9 mouse cellular contexts compared by ENCODE assay signal in the genomic region with DNA sequence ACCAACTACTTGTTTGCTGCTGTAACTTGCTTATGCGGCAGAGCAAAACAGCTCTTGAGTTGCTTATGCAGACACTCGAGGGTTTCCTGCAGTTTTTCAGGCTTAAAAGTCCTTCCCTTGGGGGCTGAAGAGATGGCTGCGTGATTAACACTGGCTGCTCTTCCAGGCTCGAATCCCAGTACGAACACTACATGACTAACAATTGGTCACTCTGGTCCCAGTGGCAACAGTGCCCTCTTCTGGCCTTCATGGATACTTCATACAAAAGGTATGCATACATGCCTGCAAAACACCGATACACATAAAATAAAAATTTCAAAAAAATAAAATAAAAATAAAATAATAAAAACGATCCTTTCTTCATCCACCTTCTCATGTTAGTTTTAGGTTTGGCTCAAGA. TPM values are rescaled to one million over a fixed set of nuclear protein-coding genes. Genes with fewer than 3 reads are reported as not detected.
DNase-seq lines count a peak whose midpoint lies in the region; ATAC-seq and TF ChIP-seq lines count a peak whose summit lies in the region.
"Had no signal": no experiment of that assay in that cellular context is flagged by ENCODE, and none has a peak within 500 bp of the region (broad histone marks: within the 10 kb centered on the region; RNA-seq: fewer than 3 reads in every experiment).

No protein-coding gene starts in this region.

- ATAC-seq in cerebellum, adult (ENCODE audit: insufficient number of reproducible peaks, low FRiP score, low TSS enrichment), result no peak
- no peak for ATAC-seq in midbrain, embryonic 14.5 days (ENCODE audit: low FRiP score, low TSS enrichment)
- no peak for ATAC-seq in midbrain, embryonic 11.5 days (ENCODE audit: low FRiP score)
- ATAC-seq in lung, embryonic 14.5 days (ENCODE audit: insufficient read depth), result no peak
- ATAC-seq in forebrain, embryonic 16.5 days, result no peak
- ATAC-seq in megakaryocyte, adult 5-6 weeks (ENCODE audit: poor library complexity, severe bottlenecking), result no peak

- peaks cover 7% of the 10 kb centered on the region for H3K4me1 ChIP-seq in midbrain, embryonic 14.5 days (ENCODE audit: control insufficient read depth, insufficient read depth, low read length)
- H3K4me1 ChIP-seq in midbrain, embryonic 11.5 days (ENCODE audit: control insufficient read depth, insufficient read depth, low read length), result peaks cover 4% of the 10 kb centered on the region
- peaks cover 8% of the 10 kb centered on the region; the same call in 1 of the 2 replicates for H3K4me1 ChIP-seq in lung, embryonic 14.5 days (ENCODE audit: insufficient read depth)
- peaks cover 13% of the 10 kb centered on the region for H3K4me1 ChIP-seq in forebrain, embryonic 16.5 days (replicated peaks; ENCODE audit: control insufficient read depth, insufficient read depth, low read length)

- H3K4me2 ChIP-seq in midbrain, embryonic 14.5 days (ENCODE audit: low read length), result no peak overlapping the region
- no peak overlapping the region for H3K4me2 ChIP-seq in midbrain, embryonic 11.5 days
- no peak overlapping the region for H3K4me2 ChIP-seq in lung, embryonic 14.5 days
- no peak overlapping the region for H3K4me2 ChIP-seq in forebrain, embryonic 16.5 days (ENCODE audit: low read length)

- WGBS in midbrain, embryonic 14.5 days, result 32% methylated on average over 7 of the region's 7 CpGs
- WGBS in midbrain, embryonic 11.5 days, result 36% methylated on average over 7 of the region's 7 CpGs
- WGBS in lung, embryonic 14.5 days, result 38% methylated on average over 7 of the region's 7 CpGs
- WGBS in forebrain, embryonic 16.5 days, result 33% methylated on average over 7 of the region's 7 CpGs

- no peak overlapping the region for H3K9ac ChIP-seq in midbrain, embryonic 14.5 days (replicated peaks; ENCODE audit: low read length)
- no peak overlapping the region for H3K9ac ChIP-seq in midbrain, embryonic 11.5 days (ENCODE audit: low read length)
- no peak overlapping the region for H3K9ac ChIP-seq in lung, embryonic 14.5 days
- H3K9ac ChIP-seq in forebrain, embryonic 16.5 days (replicated peaks; ENCODE audit: low read depth, low read length), result no peak overlapping the region

- H3K9me3 ChIP-seq in midbrain, embryonic 14.5 days (ENCODE audit: control insufficient read depth, low read length), result no peaks in the 10 kb centered on the region
- no peaks in the 10 kb centered on the region for H3K9me3 ChIP-seq in midbrain, embryonic 11.5 days (ENCODE audit: control insufficient read depth, low read length)
- no peaks in the 10 kb centered on the region for H3K9me3 ChIP-seq in lung, embryonic 14.5 days (ENCODE audit: low read depth, low read length)
- no peaks in the 10 kb centered on the region for H3K9me3 ChIP-seq in forebrain, embryonic 16.5 days (ENCODE audit: control insufficient read depth, low read length)

- H3K27me3 ChIP-seq in midbrain, embryonic 14.5 days (ENCODE audit: control insufficient read depth, insufficient read depth, low read length), result no peaks in the 10 kb centered on the region
- H3K27me3 ChIP-seq in midbrain, embryonic 11.5 days (ENCODE audit: control insufficient read depth, insufficient read depth, low read length), result no peaks in the 10 kb centered on the region
- no peaks in the 10 kb centered on the region for H3K27me3 ChIP-seq in lung, embryonic 14.5 days (ENCODE audit: insufficient read depth, low read length)
- H3K27me3 ChIP-seq in forebrain, embryonic 16.5 days (replicated peaks; ENCODE audit: control insufficient read depth, insufficient read depth, low read length), result 0 out of 2 replicates have a peak, but pooled peaks cover 2% of the 10 kb centered on the region

- no peak overlapping the region for H3K27ac ChIP-seq in midbrain, embryonic 14.5 days (replicated peaks; ENCODE audit: low read depth, low read length)
- no peak overlapping the region for H3K27ac ChIP-seq in midbrain, embryonic 11.5 days (ENCODE audit: low read depth, low read length)
- H3K27ac ChIP-seq in lung, embryonic 14.5 days (ENCODE audit: low read depth), result no peak overlapping the region
- H3K27ac ChIP-seq in forebrain, embryonic 16.5 days (ENCODE audit: low read length), result no peak overlapping the region

- H3K4me3 ChIP-seq in midbrain, embryonic 14.5 days (replicated peaks; ENCODE audit: low read depth, low read length), result no peak overlapping the region
- H3K4me3 ChIP-seq in midbrain, embryonic 11.5 days (ENCODE audit: low read depth, low read length), result no peak overlapping the region
- no peak overlapping the region for H3K4me3 ChIP-seq in lung, embryonic 14.5 days (ENCODE audit: low read depth, low read length)
- no peak overlapping the region for H3K4me3 ChIP-seq in forebrain, embryonic 16.5 days (replicated peaks; ENCODE audit: low read length)

- no peaks in the 10 kb centered on the region for H3K36me3 ChIP-seq in midbrain, embryonic 14.5 days (ENCODE audit: control insufficient read depth, insufficient read depth, low read length)
- no peaks in the 10 kb centered on the region for H3K36me3 ChIP-seq in midbrain, embryonic 11.5 days (ENCODE audit: control insufficient read depth, insufficient read depth, low read length)
- no peaks in the 10 kb centered on the region; the same call in 1 of the 2 replicates for H3K36me3 ChIP-seq in lung, embryonic 14.5 days (ENCODE audit: insufficient read depth)
- H3K36me3 ChIP-seq in forebrain, embryonic 16.5 days (ENCODE audit: control insufficient read depth, insufficient read depth), result no peaks in the 10 kb centered on the region

- TF ChIP-seq CTCF in lung, embryonic 14.5 days (IDR thresholded peaks at IDR 0.05; ENCODE audit: low read depth), result peak; percentile 55

- DNase-seq in cerebellum, adult 9-10 months, result peak; percentile 71
- DNase-seq in midbrain, embryonic 14.5 days, result peak; percentile 73
- no peak for DNase-seq in midbrain, embryonic 11.5 days (ENCODE audit: low spot score, missing footprints)
- peak; percentile 63 for DNase-seq in c-Kit-positive CD71-negative TER-119-negative erythroid progenitor cells, embryonic 14.5 days (ENCODE audit: low read depth)
- DNase-seq in lung, embryonic 14.5 days, result peak; percentile 61

RNA-seq across cellular contexts. Expression of a gene that starts 3.7 kb away (rescaled TPM):
- 71.2 and 78.7 TPM in 2 replicates for polyA plus RNA-seq in midbrain, embryonic 14.5 days (2014; fragmentation: Nextera tagmentation; extraction: Ambion mirVana)
- 87.2 and 88.1 TPM in 2 replicates for polyA plus RNA-seq in midbrain, embryonic 11.5 days (2014; fragmentation: Nextera tagmentation; extraction: Ambion mirVana)
- polyA plus RNA-seq in lung, embryonic 14.5 days (2014; fragmentation: Nextera tagmentation; extraction: Ambion mirVana), result 70.9 and 76.4 TPM in 2 replicates
- 50.6 and 54.6 TPM in 2 replicates for polyA plus RNA-seq in forebrain, embryonic 16.5 days (2015; fragmentation: Nextera tagmentation; extraction: Ambion mirVana)
- total RNA-seq in megakaryocyte, adult 5-6 weeks (2015), result 14.8 TPM in 2 replicates
- 36.8 and 40.8 TPM in 2 replicates for total RNA-seq in megakaryocyte, adult 5-6 weeks (2017)

RNA-seq across cellular contexts. Expression of a gene that starts 9.5 kb away (rescaled TPM):
- 40.5 and 41.3 TPM in 2 replicates for polyA plus RNA-seq in midbrain, embryonic 14.5 days (2014; fragmentation: Nextera tagmentation; extraction: Ambion mirVana)
- 2.4 and 2.6 TPM in 2 replicates for polyA plus RNA-seq in midbrain, embryonic 11.5 days (2014; fragmentation: Nextera tagmentation; extraction: Ambion mirVana)
- 0.78 and 0.84 TPM in 2 replicates for polyA plus RNA-seq in lung, embryonic 14.5 days (2014; fragmentation: Nextera tagmentation; extraction: Ambion mirVana)
- polyA plus RNA-seq in forebrain, embryonic 16.5 days (2015; fragmentation: Nextera tagmentation; extraction: Ambion mirVana), result 19.0 and 29.4 TPM in 2 replicates
- total RNA-seq in megakaryocyte, adult 5-6 weeks (2015), result not detected in 2 replicates
- total RNA-seq in megakaryocyte, adult 5-6 weeks (2017), result not detected in 2 replicates

RNA-seq across cellular contexts. Expression of a gene that starts 27.7 kb away (rescaled TPM):
- 19.2 and 19.8 TPM in 2 replicates for polyA plus RNA-seq in midbrain, embryonic 14.5 days (2014; fragmentation: Nextera tagmentation; extraction: Ambion mirVana)
- 15.9 and 16.0 TPM in 2 replicates for polyA plus RNA-seq in midbrain, embryonic 11.5 days (2014; fragmentation: Nextera tagmentation; extraction: Ambion mirVana)
- polyA plus RNA-seq in lung, embryonic 14.5 days (2014; fragmentation: Nextera tagmentation; extraction: Ambion mirVana), result 13.9 and 16.6 TPM in 2 replicates
- 21.5 and 26.9 TPM in 2 replicates for polyA plus RNA-seq in forebrain, embryonic 16.5 days (2015; fragmentation: Nextera tagmentation; extraction: Ambion mirVana)
- 25.1 and 30.5 TPM in 2 replicates for total RNA-seq in megakaryocyte, adult 5-6 weeks (2015)
- total RNA-seq in megakaryocyte, adult 5-6 weeks (2017), result 27.8 and 50.7 TPM in 2 replicates

RNA-seq across cellular contexts. Expression of a gene that starts 37.0 kb away (rescaled TPM):
- 2.6 and 5.3 TPM in 2 replicates for polyA plus RNA-seq in midbrain, embryonic 14.5 days (2014; fragmentation: Nextera tagmentation; extraction: Ambion mirVana)
- polyA plus RNA-seq in midbrain, embryonic 11.5 days (2014; fragmentation: Nextera tagmentation; extraction: Ambion mirVana), result 3.4 and 6.7 TPM in 2 replicates
- 17.4 and 20.1 TPM in 2 replicates for polyA plus RNA-seq in lung, embryonic 14.5 days (2014; fragmentation: Nextera tagmentation; extraction: Ambion mirVana)
- 3.3 and 7.5 TPM in 2 replicates for polyA plus RNA-seq in forebrain, embryonic 16.5 days (2015; fragmentation: Nextera tagmentation; extraction: Ambion mirVana)
- 34.4 and 36.0 TPM in 2 replicates for total RNA-seq in megakaryocyte, adult 5-6 weeks (2015)
- 11.0 and 12.6 TPM in 2 replicates for total RNA-seq in megakaryocyte, adult 5-6 weeks (2017)

RNA-seq across cellular contexts. Expression of a gene that starts 38.7 kb away (rescaled TPM):
- polyA plus RNA-seq in midbrain, embryonic 14.5 days (2014; fragmentation: Nextera tagmentation; extraction: Ambion mirVana), result 0.30 TPM in 1 of 2 replicates, not detected in the other
- polyA plus RNA-seq in midbrain, embryonic 11.5 days (2014; fragmentation: Nextera tagmentation; extraction: Ambion mirVana), result not detected in 2 replicates
- 0.46 and 0.89 TPM in 2 replicates for polyA plus RNA-seq in lung, embryonic 14.5 days (2014; fragmentation: Nextera tagmentation; extraction: Ambion mirVana)
- 0.21 TPM in 1 of 2 replicates, not detected in the other for polyA plus RNA-seq in forebrain, embryonic 16.5 days (2015; fragmentation: Nextera tagmentation; extraction: Ambion mirVana)
- total RNA-seq in megakaryocyte, adult 5-6 weeks (2015), result not detected in 2 replicates
- total RNA-seq in megakaryocyte, adult 5-6 weeks (2017), result not detected in 2 replicates
- polyA plus RNA-seq: neural tube, embryonic 14.5 days had no signal
